ENCODE assay signal across 8 mouse cellular contexts in genomic region chr16:95658836-95659430, GRCm38 (mm10). TPM values are rescaled to one million over a fixed set of nuclear protein-coding genes. Genes with fewer than 3 reads are reported as not detected.
DNase-seq lines count a peak whose midpoint lies in the region; ATAC-seq lines count a peak whose summit lies in the region.

No protein-coding gene starts in this region.

- peak; percentile 14 to 25 for DNase-seq in left cerebral cortex, postnatal 25 days (ENCODE audit: low spot score in 2 of 2)
- no peak for DNase-seq in left cerebral cortex, adult 11 months (ENCODE audit: low spot score)
- DNase-seq in MN1 (ENCODE audit: low spot score) = peak; percentile 34
- DNase-seq in cerebellum, postnatal 25 days = peak; percentile 55 to 67
- DNase-seq in splenic B cell, adult 2 months (ENCODE audit: low read depth, low spot score) = peak; percentile 81

- no peaks in the 10 kb centered on the region for H3K9me3 ChIP-seq in liver, embryonic 16.5 days (replicated peaks; ENCODE audit: control insufficient read depth, low read length)
- H3K9me3 ChIP-seq in hindbrain, embryonic 13.5 days = peaks cover 7% of the 10 kb centered on the region; the same call in 1 of the 2 replicates

- peak; percentile 57 to 84; a peak in 2 of 4 replicates for ATAC-seq in hematopoietic stem cell, adult 5-6 weeks (replicated peaks in 1 of 2; ENCODE audit: insufficient read depth in 1 of 2, low FRiP score in 2 of 2, low TSS enrichment in 1 of 2, low read depth in 1 of 2, poor library complexity in 2 of 2, severe bottlenecking in 2 of 2)
- ATAC-seq in liver, embryonic 16.5 days (ENCODE audit: low read depth) = peak; percentile 69
- ATAC-seq in hindbrain, embryonic 13.5 days (ENCODE audit: low FRiP score) = no peak

- no peak overlapping the region for H3K4me2 ChIP-seq in liver, embryonic 16.5 days (ENCODE audit: low read depth, low read length)
- no peak overlapping the region for H3K4me2 ChIP-seq in hindbrain, embryonic 13.5 days

- no peak overlapping the region for H3K4me3 ChIP-seq in liver, embryonic 16.5 days (ENCODE audit: low read depth, low read length)
- no peak overlapping the region for H3K4me3 ChIP-seq in hindbrain, embryonic 13.5 days

- intact Hi-C loops in left cerebral cortex, postnatal 25 days (cut with DNase I) = no loop called here

- 49% methylated on average over 5 of the region's 5 CpGs for WGBS in liver, embryonic 16.5 days (ENCODE audit: insufficient replicate concordance)
- WGBS in hindbrain, embryonic 13.5 days = 66% methylated on average over 5 of the region's 5 CpGs

- no peaks in the 10 kb centered on the region for H3K27me3 ChIP-seq in liver, embryonic 16.5 days (ENCODE audit: control insufficient read depth, insufficient read depth, low read depth, low read length)
- no peaks in the 10 kb centered on the region for H3K27me3 ChIP-seq in splenic B cell, adult 2 months (ENCODE audit: control insufficient read depth, insufficient read depth, low read length, poor library complexity, severe bottlenecking)
- no peaks in the 10 kb centered on the region for H3K27me3 ChIP-seq in hindbrain, embryonic 13.5 days

- no peaks in the 10 kb centered on the region for H3K36me3 ChIP-seq in liver, embryonic 16.5 days (ENCODE audit: control insufficient read depth, insufficient read depth)
- H3K36me3 ChIP-seq in splenic B cell, adult 2 months (ENCODE audit: control insufficient read depth, insufficient read depth, low read length, poor library complexity, severe bottlenecking) = no peaks in the 10 kb centered on the region
- no peaks in the 10 kb centered on the region for H3K36me3 ChIP-seq in hindbrain, embryonic 13.5 days

- no peak overlapping the region for H3K27ac ChIP-seq in liver, embryonic 16.5 days (ENCODE audit: low read length)
- H3K27ac ChIP-seq in hindbrain, embryonic 13.5 days = no peak overlapping the region

- no peaks in the 10 kb centered on the region for H3K4me1 ChIP-seq in liver, embryonic 16.5 days (ENCODE audit: control insufficient read depth, low read depth, low read length)
- no peaks in the 10 kb centered on the region for H3K4me1 ChIP-seq in hindbrain, embryonic 13.5 days (replicated peaks)

- no peak overlapping the region for H3K9ac ChIP-seq in liver, embryonic 16.5 days (ENCODE audit: low read depth, low read length)
- H3K9ac ChIP-seq in hindbrain, embryonic 13.5 days = no peak overlapping the region

RNA-seq across cellular contexts. Expression of gene Ets2, which starts 42.9 kb away (rescaled TPM):
- total RNA-seq in left cerebral cortex, postnatal 25 days (2021) = 10 to 100 TPM; 68.3 to 76.0 TPM
- total RNA-seq in hematopoietic stem cell, adult 5-6 weeks (2017) = 9.7 and 17.0 TPM in 2 replicates
- polyA plus RNA-seq in liver, embryonic 16.5 days (2015; fragmentation: Nextera tagmentation; extraction: Ambion mirVana) = 13.6 and 15.8 TPM in 2 replicates
- 20.6 and 22.2 TPM in 2 replicates for polyA plus RNA-seq in hindbrain, embryonic 13.5 days (2015; fragmentation: Nextera tagmentation; extraction: Ambion mirVana)
